Mouse (Mus musculus) hindbrain, embryonic 12.5 days (tissue): ENCODE measurements around the gene Zfp932. TPM values are rescaled to one million over a fixed set of nuclear protein-coding genes. Genes with fewer than 3 reads are reported as not detected.
"Not testable (repeated sequence)": the region's sequence is repeated elsewhere in the genome, so short reads cannot be mapped to it uniquely, and the experiment has no call there.

Experiments used
- ATAC-seq: fragments of 200-750 bp; cut with Nextera tagmentation; 2 replicates; pipeline ENCODE4 v1.8.0; 2017; ENCODE audit warnings: moderate TSS enrichment; ENCODE audit not compliant: low FRiP score
- H3K27ac ChIP-seq: fragments of 300-500 bp; sonication (generic); 2 replicates; pipeline ENCODE4 v1.5.1; 2016; ENCODE audit warnings: mild to moderate bottlenecking
- H3K27me3 ChIP-seq: fragments of 300-500 bp; sonication (generic); 2 replicates; pipeline ENCODE4 v1.6.1; 2016; ENCODE audit warnings: mild to moderate bottlenecking
- H3K36me3 ChIP-seq: fragments of 300-500 bp; sonication (generic); 2 replicates; pipeline ENCODE4 v1.6.1; 2016; ENCODE audit warnings: mild to moderate bottlenecking
- H3K4me1 ChIP-seq: fragments of 300-500 bp; sonication (generic); 2 replicates; pipeline ENCODE4 v1.6.1; 2016
- H3K4me2 ChIP-seq: fragments of 300-500 bp; sonication (generic); replicated peaks from 2 replicates; pipeline ENCODE4 v1.6.1; 2016; ENCODE audit warnings: mild to moderate bottlenecking
- H3K4me3 ChIP-seq: fragments of 300-500 bp; sonication (generic); 2 replicates; pipeline ENCODE4 v1.5.1; 2016; ENCODE audit warnings: mild to moderate bottlenecking
- H3K9ac ChIP-seq: fragments of 300-500 bp; sonication (generic); 2 replicates; pipeline ENCODE4 v1.6.1; 2016; ENCODE audit warnings: mild to moderate bottlenecking, moderate library complexity
- H3K9me3 ChIP-seq: fragments of 300-500 bp; sonication (generic); replicated peaks from 2 replicates; pipeline ENCODE4 v1.6.1; 2016; ENCODE audit warnings: mild to moderate bottlenecking
- WGBS: fragments of 180-500 bp; shearing (Covaris S2); methylation state at CpG from one replicate; pipeline ENCODE4 v1.1.7; 2016; 5-methylcytosine and 5-hydroxymethylcytosine counted together
- polyA plus RNA-seq: library from polyadenylated mRNA; unstranded; fragments of >200 nt; fragmentation: Nextera tagmentation; extraction: Ambion mirVana; gene quantifications from 2 replicates; pipeline ENCODE4 v1.2.1, GENCODE M21; 2016

Zfp932 gene
- 22.2 and 25.1 TPM in 2 replicates for polyA plus RNA-seq

- not testable (repeated sequence) for ATAC-seq, H3K4me1 ChIP-seq, H3K36me3 ChIP-seq, H3K27me3 ChIP-seq, H3K4me2 ChIP-seq, H3K9me3 ChIP-seq, H3K27ac ChIP-seq, H3K9ac ChIP-seq, H3K4me3 ChIP-seq
- no CpG with 5 or more reads among the region's 24 CpGs for WGBS
Measured at GRCm38 (mm10) chr5:109996026-109996937, at the start of gene Zfp932. Gene Zfp932, plus strand, starts transcription at chr5:109996521.

DNA sequence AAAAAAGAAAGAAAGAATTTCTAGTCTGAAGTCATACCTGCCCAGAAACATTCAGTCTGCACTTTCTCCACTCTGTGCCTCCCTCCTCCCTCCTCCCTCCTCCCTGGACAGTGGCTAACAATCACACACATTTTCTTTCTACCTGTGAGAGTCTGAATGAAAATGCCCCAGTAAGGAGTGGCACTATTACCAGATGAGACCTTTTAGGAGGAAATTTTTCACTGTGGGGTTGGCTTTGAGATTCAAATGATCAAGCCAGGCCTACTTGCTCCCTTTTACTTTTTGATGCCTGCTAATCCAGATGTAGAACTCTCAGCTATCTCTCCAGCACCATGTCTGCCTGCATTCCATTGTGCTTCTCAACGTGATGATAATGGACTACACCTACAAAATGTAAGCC, 46.0 kb upstream of the Zfp932 start:
- WGBS, result no CpG with 5 or more reads among the region's 1 CpGs
- H3K9ac ChIP-seq, result no peak overlapping the region
- no peaks in the 10 kb centered on the region for H3K36me3 ChIP-seq
- H3K4me2 ChIP-seq, result no peak overlapping the region
- no peaks in the 10 kb centered on the region for H3K9me3 ChIP-seq
- ATAC-seq, result no peak
- no peak overlapping the region for H3K27ac ChIP-seq
- no peaks in the 10 kb centered on the region for H3K27me3 ChIP-seq
- H3K4me1 ChIP-seq, result no peaks in the 10 kb centered on the region
- H3K4me3 ChIP-seq, result no peak overlapping the region

GRCm38 (mm10) chr5:109980743-109981142, 15.6 kb upstream of the Zfp932 start:
- not testable (repeated sequence) for H3K27me3 ChIP-seq, H3K36me3 ChIP-seq, H3K9ac ChIP-seq, H3K4me2 ChIP-seq, ATAC-seq, H3K4me3 ChIP-seq, H3K27ac ChIP-seq, H3K9me3 ChIP-seq, H3K4me1 ChIP-seq
- no CpG with 5 or more reads among the region's 2 CpGs for WGBS

- H3K4me3 ChIP-seq, ATAC-seq, H3K27me3 ChIP-seq, H3K4me1 ChIP-seq, H3K4me2 ChIP-seq, H3K9ac ChIP-seq, H3K36me3 ChIP-seq, H3K27ac ChIP-seq, H3K9me3 ChIP-seq: not testable (repeated sequence)
- WGBS, result no CpG with 5 or more reads among the region's 10 CpGs
Measured at GRCm38 (mm10) chr5:109995461-109995860, 860 bp upstream of the Zfp932 start.

DNA sequence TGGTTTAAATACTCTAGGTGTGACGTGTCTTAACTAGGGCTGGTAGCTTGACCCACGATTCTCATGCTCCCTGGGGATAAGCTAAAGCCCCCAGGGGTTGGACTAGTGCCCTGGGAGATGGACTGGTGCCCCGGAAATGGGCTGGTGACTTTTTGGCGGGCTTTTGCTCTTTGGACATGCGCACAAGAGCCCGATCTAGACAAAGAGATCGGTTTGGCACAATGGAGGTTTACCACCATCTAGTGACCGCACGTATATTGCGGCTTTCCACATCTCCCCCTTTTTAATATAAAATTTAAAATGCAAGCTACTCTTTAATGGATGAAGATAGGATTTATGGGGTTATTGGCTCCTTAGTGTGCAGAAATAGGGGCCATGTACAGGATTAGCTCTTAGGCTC, 19.5 kb downstream of the Zfp932 start:
- H3K36me3 ChIP-seq, H3K9ac ChIP-seq, H3K4me3 ChIP-seq, H3K27ac ChIP-seq, ATAC-seq, H3K27me3 ChIP-seq, H3K4me2 ChIP-seq, H3K4me1 ChIP-seq: not testable (repeated sequence)
- H3K9me3 ChIP-seq, result peaks cover 13% of the 10 kb centered on the region; the same call in 1 of the 2 replicates
- 86% methylated on average over 10 of the region's 10 CpGs for WGBS

DNA sequence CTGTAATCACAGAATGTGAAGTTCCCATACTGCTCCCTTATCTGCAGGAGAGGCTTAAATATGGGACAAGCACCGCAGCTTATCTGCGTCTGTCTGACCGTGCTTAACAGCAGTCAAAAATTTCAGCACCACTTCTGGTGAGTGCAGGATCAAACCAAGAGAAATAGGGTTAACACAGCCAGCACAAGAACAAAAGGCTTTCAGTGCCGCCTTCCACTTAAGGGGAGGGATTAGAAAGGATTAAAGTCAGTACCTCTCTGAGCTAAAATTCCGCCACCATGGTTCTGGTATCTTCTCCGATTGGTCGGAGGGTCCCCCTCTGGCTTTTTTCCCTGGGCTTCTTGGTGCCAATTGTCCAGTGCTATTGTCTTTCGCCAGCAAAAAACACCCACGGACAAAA, 27.0 kb downstream of the Zfp932 start:
- ATAC-seq, result no peak
- Histone ChIP-seq H3K4me2 (no peak overlapping the region), H3K27me3 (no peaks in the 10 kb centered on the region), H3K9ac (no peak overlapping the region), H3K36me3 (no peaks in the 10 kb centered on the region), H3K27ac (no peak overlapping the region), H3K4me1 (no peaks in the 10 kb centered on the region), H3K4me3 (no peak overlapping the region), H3K9me3 (peaks cover 7% of the 10 kb centered on the region; the same call in 1 of the 2 replicates)
- WGBS, result 60% methylated on average over 9 of the region's 9 CpGs

- not testable (repeated sequence) for H3K36me3 ChIP-seq, H3K27me3 ChIP-seq, H3K4me3 ChIP-seq, H3K9me3 ChIP-seq, H3K27ac ChIP-seq, H3K4me2 ChIP-seq, H3K4me1 ChIP-seq, H3K9ac ChIP-seq
- WGBS, result 52% methylated on average over 8 of the region's 8 CpGs
- peak; percentile 60 for ATAC-seq
Measured at GRCm38 (mm10) chr5:110023694-110024427, 27.5 kb downstream of the Zfp932 start.

DNA sequence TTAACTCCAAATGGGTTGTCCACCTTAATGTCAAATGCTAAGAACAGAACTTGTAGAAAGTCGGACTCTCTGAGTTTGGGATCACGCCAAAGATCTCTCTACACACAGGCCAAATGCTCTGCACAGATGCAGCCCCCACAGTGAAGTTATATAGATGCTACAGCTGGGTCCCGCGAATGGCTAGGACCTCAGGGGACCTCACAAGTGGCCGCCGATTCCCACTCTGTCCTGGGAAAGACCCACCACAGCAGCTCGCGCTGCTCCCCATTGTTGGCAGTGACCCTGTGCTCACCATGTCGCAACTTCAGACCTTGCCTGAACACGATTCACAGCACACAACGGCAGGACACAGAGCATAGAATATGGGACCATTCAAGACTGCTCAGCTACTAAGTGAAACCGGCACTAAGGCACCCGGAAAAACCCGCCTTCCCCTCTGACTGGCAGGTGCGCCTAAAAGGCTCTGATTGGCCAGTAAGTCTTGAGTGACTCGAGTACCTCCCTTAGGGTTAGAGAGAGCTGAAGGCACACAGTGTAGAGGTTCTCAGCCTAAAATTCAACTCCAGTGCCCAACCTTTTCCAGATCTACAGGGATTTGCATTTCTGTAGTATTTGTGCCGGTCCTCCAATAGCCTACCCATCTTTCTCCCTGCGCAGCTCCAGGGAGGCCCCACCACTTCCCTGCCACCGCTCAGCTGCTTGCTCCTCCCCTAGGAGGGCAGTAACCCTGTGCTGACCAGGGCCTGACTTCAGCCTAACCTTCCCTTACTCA, 61.5 kb downstream of the Zfp932 start:
- peak overlapping the region; percentile 63 for H3K9ac ChIP-seq
- H3K27me3 ChIP-seq, result no peaks in the 10 kb centered on the region
- H3K36me3 ChIP-seq, result no peaks in the 10 kb centered on the region
- 2% methylated on average over 19 of the region's 19 CpGs for whole genome bisulfite sequencing
- H3K4me3 ChIP-seq, result peak overlapping the region; percentile 51
- peak; percentile 98 for ATAC-seq
- H3K4me1 ChIP-seq, result no peaks in the 10 kb centered on the region
- H3K4me2 ChIP-seq, result peak overlapping the region; percentile 51
- no peak overlapping the region for H3K27ac ChIP-seq
- peaks cover 4% of the 10 kb centered on the region; the same call in 1 of the 2 replicates for H3K9me3 ChIP-seq

Other genes starting within 250 kb of the Zfp932 start
- gene 4930522L14Rik, start 244.6 kb upstream of the Zfp932 start, polyA plus RNA-seq, result 5.1 and 6.0 TPM in 2 replicates
- gene Gm15446, start 73.1 kb upstream of the Zfp932 start, polyA plus RNA-seq, result 0.52 and 0.53 TPM in 2 replicates
- 5.4 and 7.5 TPM in 2 replicates for gene Gm17655, start 76.0 kb downstream of the Zfp932 start, polyA plus RNA-seq
- gene Gm35315, start 97.9 kb downstream of the Zfp932 start, polyA plus RNA-seq, result 1.0 and 1.1 TPM in 2 replicates
- 1.3 and 1.6 TPM in 2 replicates for gene Plcxd1, start 103.4 kb downstream of the Zfp932 start, polyA plus RNA-seq
- 53.7 and 55.8 TPM in 2 replicates for gene Gtpbp6, start 111.7 kb downstream of the Zfp932 start, polyA plus RNA-seq
- 11.4 and 12.5 TPM in 2 replicates for gene Zfp605, start 113.6 kb downstream of the Zfp932 start, polyA plus RNA-seq
- gene Chfr, start 139.3 kb downstream of the Zfp932 start, polyA plus RNA-seq, result 92.4 and 93.5 TPM in 2 replicates
- 29.1 and 30.7 TPM in 2 replicates for gene Golga3, start 180.2 kb downstream of the Zfp932 start, polyA plus RNA-seq
- gene Ankle2, start 234.5 kb downstream of the Zfp932 start, polyA plus RNA-seq, result 36.7 and 38.6 TPM in 2 replicates